Mouse (Mus musculus): ENCODE measurements around the gene Ttc5. TPM values are rescaled to one million over a fixed set of nuclear protein-coding genes. Genes with fewer than 3 reads are reported as not detected.
"Not testable (repeated sequence)": the region's sequence is repeated elsewhere in the genome, so short reads cannot be mapped to it uniquely, and the experiment has no call there.

The Ttc5 gene
- total and polyA plus RNA-seq, 3 experiments: 44.3 to 72.1 (median 57.8) TPM

DNA sequence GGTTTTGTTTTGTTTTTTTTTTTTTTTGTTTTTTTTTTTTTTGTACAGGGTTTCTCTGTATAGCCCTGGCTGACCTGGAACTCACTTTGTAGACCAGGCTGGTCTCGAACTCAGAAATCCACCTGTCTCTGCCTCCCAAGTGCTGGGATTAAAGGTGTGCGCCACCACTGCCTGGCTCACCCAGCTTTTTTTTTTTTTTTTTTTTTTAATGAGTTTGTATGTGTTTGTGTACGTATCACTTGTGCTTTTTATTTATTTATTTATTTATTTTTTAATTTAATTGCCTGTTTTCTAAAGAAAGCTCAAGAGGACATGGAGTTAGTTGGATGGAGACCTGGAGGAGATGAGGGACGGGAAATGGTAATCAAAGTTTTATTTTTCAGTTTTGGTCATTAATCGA is 21.1 kb upstream of the Ttc5 start:
- DNase-seq (ENCODE audit: extremely low read depth); H3K9ac ChIP-seq (ENCODE audit: insufficient read depth, low read depth); H3K27me3 ChIP-seq (replicated peaks); H3K9me3 ChIP-seq (replicated peaks; ENCODE audit: low read length); H3K27ac ChIP-seq (ENCODE audit: insufficient read depth, low read depth); H3K79me2 ChIP-seq (replicated peaks; ENCODE audit: control insufficient read depth, extremely low read depth, insufficient read depth, poor library complexity, severe bottlenecking); dilution Hi-C loops (cut with MboI; ENCODE audit: extremely low pct_ligation_motif_present, extremely low pct_unique_long_range_greater_than_20kb, low sequenced_read_pairs); H3K4me3 ChIP-seq (replicated peaks in 1 of 3; ENCODE audit: low read depth in 2 of 3, low read length in 2 of 3, poor library complexity in 1 of 3); H3K4me2 ChIP-seq (ENCODE audit: insufficient read depth, low read depth, poor library complexity, severe bottlenecking): not testable (repeated sequence)
- TF ChIP-seq ZNF384 (IDR thresholded peaks at IDR 0.05; ENCODE audit: low read depth, low read length): peak; percentile 67
- in situ Hi-C loops (cut with MboI; ENCODE audit: low pct_ligation_motif_present, low pct_unique_long_range_greater_than_20kb, low sequenced_read_pairs): loop anchor here (5.0 to 25.0 kb wide), 3 partner anchors 126 to 456 kb away; partner anchors contain the start of genes Pip4p1, Pnp and Rnase2a
- H3K4me1 ChIP-seq (ENCODE audit: control insufficient read depth in 1 of 2, insufficient read depth in 2 of 2): peaks cover 0 to 11% of the 10 kb centered on the region in 2 experiments; a peak in 1 of 4 replicates
- H3K36me3 ChIP-seq (replicated peaks in 1 of 2; ENCODE audit: control insufficient read depth in 1 of 2, insufficient read depth in 1 of 2, low read length in 1 of 2): peaks cover 15 to 17% of the 10 kb centered on the region in 2 experiments

DNA sequence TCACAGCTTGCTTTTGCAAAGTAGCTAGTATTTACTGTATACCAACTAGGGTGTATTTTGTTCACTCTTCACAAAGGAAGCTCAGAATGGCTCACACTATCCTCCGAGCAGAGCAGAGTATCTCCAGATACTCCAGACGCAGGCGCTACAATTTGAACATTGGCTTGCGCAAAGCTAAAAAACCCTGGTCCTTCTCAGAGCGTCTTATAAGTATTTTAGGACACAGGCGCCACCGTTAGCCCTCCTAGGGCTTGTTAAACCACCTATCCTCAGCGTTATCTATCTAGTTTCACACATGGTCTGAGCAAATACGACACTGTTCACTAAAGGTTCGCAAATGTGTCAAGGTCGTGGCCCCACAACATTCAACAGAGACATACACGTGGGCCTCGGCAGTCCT is 19.4 kb upstream of the Ttc5 start:
- dilution Hi-C loops (cut with MboI; ENCODE audit: extremely low pct_ligation_motif_present, extremely low pct_unique_long_range_greater_than_20kb, low sequenced_read_pairs) (no loop called here), in situ Hi-C loops (cut with MboI; ENCODE audit: low pct_ligation_motif_present, low pct_unique_long_range_greater_than_20kb, low sequenced_read_pairs) (loop anchor here (5.0 to 25.0 kb wide), 3 partner anchors 128 to 458 kb away; partner anchors contain the start of genes Pip4p1, Pnp and Rnase2a)
- Histone ChIP-seq H3K27ac (ENCODE audit: insufficient read depth, low read depth) (no peak overlapping the region), H3K27me3 (replicated peaks) (no peaks in the 10 kb centered on the region), H3K36me3 (replicated peaks in 1 of 2; ENCODE audit: control insufficient read depth in 1 of 2, insufficient read depth in 1 of 2, low read length in 1 of 2) (peaks cover 0 to 2% of the 10 kb centered on the region in 2 experiments), H3K4me1 (ENCODE audit: control insufficient read depth in 1 of 2, insufficient read depth in 2 of 2) (peaks cover 0 to 15% of the 10 kb centered on the region in 2 experiments; a peak in 2 of 4 replicates), H3K9ac (ENCODE audit: insufficient read depth, low read depth) (no peak overlapping the region), H3K4me3 (replicated peaks in 1 of 3; ENCODE audit: low read depth in 2 of 3, low read length in 2 of 3, poor library complexity in 1 of 3) (no peak overlapping the region), H3K4me2 (ENCODE audit: insufficient read depth, low read depth, poor library complexity, severe bottlenecking) (no peak overlapping the region), H3K79me2 (replicated peaks; ENCODE audit: control insufficient read depth, extremely low read depth, insufficient read depth, poor library complexity, severe bottlenecking) (peaks cover 2% of the 10 kb centered on the region; the same call in 1 of the 2 replicates), H3K9me3 (replicated peaks; ENCODE audit: low read length) (no peaks in the 10 kb centered on the region)
- no peak for DNase-seq (ENCODE audit: extremely low read depth)
- TF ChIP-seq ETS1 (conservative IDR thresholded peaks at IDR 0.05; ENCODE audit: low read depth, low read length): no peak
- TF ChIP-seq ZKSCAN1 (IDR thresholded peaks at IDR 0.05; ENCODE audit: borderline replicate concordance, low read depth, low read length): no peak
- TF ChIP-seq MYC (IDR thresholded peaks at IDR 0.05; ENCODE audit: low read depth, low read length): no peak
- TF ChIP-seq PAX5 (IDR thresholded peaks at IDR 0.05; ENCODE audit: low read length): no peak

DNA sequence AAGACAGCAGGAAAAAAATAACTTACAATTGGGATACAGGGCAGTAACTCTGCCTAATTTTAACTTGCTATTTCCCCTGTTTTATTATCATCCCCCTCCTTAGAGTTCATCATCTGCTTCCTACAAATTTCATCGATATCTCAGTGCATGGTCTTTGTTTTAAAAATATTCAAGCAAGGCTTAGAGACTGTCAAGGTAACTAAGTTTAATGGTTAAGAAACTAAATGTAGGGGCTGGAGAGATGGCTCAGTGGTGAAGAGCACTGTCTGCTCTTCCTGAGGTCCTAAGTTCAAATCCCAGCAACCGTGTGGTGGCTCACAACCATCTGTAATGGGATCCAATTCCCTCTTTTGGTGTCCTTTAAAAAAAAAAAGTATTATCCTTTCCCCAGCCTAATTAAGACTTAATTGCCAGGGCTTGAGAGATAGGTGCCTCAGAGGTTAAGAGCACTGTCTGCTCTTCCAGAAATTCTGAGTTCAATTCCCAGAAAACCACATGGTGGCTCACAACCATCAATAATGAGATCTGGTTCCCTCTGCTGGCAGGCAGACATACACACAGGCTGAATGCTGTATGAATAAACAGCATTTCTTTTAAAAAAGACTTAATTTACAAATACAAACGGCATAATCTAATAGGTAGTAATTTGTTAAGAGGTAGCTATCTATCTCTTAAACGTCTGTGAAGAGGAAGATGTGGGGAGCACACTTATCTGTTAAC is 17.7 kb upstream of the Ttc5 start:
- TF ChIP-seq SMC3 (IDR thresholded peaks at IDR 0.05; ENCODE audit: low read depth, low read length) (peak; percentile 35), ELF1 (IDR thresholded peaks at IDR 0.05; ENCODE audit: low read depth, low read length) (peak; percentile 65), TBP (conservative IDR thresholded peaks at IDR 0.05; ENCODE audit: low read depth, low read length) (peak; percentile 98), MXI1 (IDR thresholded peaks at IDR 0.05; ENCODE audit: low read depth, low read length) (no peak), POLR2A (IDR thresholded peaks at IDR 0.05; ENCODE audit: low read depth, low read length) (no peak), MYC (IDR thresholded peaks at IDR 0.05; ENCODE audit: low read depth, low read length) (peak; percentile 73; the same call in 1 of the 2 replicates), CTCF (conservative IDR thresholded peaks at IDR 0.05 in 1 of 2, IDR thresholded peaks at IDR 0.05 in 1 of 2; ENCODE audit: low read depth in 2 of 2, low read length in 2 of 2) (peak; percentile 44 to 84), RAD21 (IDR thresholded peaks at IDR 0.05; ENCODE audit: low read depth, low read length) (peak; percentile 9)
- Histone ChIP-seq H3K9me3 (replicated peaks; ENCODE audit: low read length) (no peaks in the 10 kb centered on the region), H3K4me1 (ENCODE audit: control insufficient read depth in 1 of 2, insufficient read depth in 2 of 2) (peaks cover 0 to 7% of the 10 kb centered on the region in 2 experiments; a peak in 2 of 4 replicates), H3K27ac (ENCODE audit: insufficient read depth, low read depth) (no peak overlapping the region), H3K27me3 (replicated peaks) (no peaks in the 10 kb centered on the region), H3K9ac (ENCODE audit: insufficient read depth, low read depth) (no peak overlapping the region), H3K4me2 (ENCODE audit: insufficient read depth, low read depth, poor library complexity, severe bottlenecking) (no peak overlapping the region; the same call in 1 of the 2 replicates), H3K79me2 (replicated peaks; ENCODE audit: control insufficient read depth, extremely low read depth, insufficient read depth, poor library complexity, severe bottlenecking) (peaks cover under 1% of the 10 kb centered on the region; the same call in 1 of the 2 replicates), H3K36me3 (replicated peaks in 1 of 2; ENCODE audit: control insufficient read depth in 1 of 2, insufficient read depth in 1 of 2, low read length in 1 of 2) (no peaks in the 10 kb centered on the region), H3K4me3 (replicated peaks in 1 of 3; ENCODE audit: low read depth in 2 of 3, low read length in 2 of 3, poor library complexity in 1 of 3) (no peak overlapping the region)
- dilution Hi-C loops (cut with MboI; ENCODE audit: extremely low pct_ligation_motif_present, extremely low pct_unique_long_range_greater_than_20kb, low sequenced_read_pairs): no loop called here
- in situ Hi-C loops (cut with MboI; ENCODE audit: low pct_ligation_motif_present, low pct_unique_long_range_greater_than_20kb, low sequenced_read_pairs): loop anchor here (10.0 to 25.0 kb wide), 2 partner anchors 262 to 459 kb away; partner anchors contain the start of gene Rnase2a
- peak; percentile 44 for DNase-seq (ENCODE audit: extremely low read depth)
